Mouse (Mus musculus) T-helper 2 cell (primary cell): ENCODE measurements around the gene Irf8.

ENCODE experiments used
- in situ Hi-C: fragments of 300-600 bp; cut with MboI, MseI; formaldehyde crosslinking; loops from one replicate; pipeline ENCODE4 v1.15.1; 2025; ENCODE audit warnings: high pct_unique_total_duplicates

The Irf8 gene

DNA sequence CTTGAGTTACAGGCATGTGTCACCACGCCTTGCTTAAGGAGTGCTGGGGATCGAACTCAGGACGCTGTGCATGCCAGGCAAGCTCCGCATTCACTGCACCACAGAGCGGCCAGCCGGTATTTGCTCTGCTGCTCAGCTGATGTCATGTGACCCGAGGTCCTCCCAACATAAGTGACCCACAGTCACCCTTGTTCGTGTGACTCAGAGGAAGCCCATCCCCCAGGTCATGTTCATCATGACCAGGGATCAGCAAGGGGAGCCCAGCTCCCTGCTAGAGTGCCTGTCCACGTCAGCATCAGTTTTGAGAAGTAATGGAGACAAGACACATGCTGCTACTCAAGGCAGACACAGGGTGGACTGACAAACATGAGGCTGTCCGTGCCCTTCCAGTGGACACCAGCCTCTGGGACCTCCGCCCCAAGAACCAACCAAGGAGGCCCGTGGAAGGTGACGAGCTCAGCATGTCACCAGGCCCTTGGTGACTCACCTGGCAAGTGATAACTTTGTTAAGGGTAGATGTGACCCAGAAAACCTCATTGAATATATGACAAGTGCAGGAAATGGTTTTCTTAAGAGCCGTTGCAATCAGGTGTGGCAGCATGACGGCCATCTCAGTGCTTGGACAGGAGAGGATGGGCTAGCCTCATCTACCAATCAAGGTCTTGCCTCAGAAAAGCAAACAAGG is 20.0 kb upstream of the Irf8 start:
- in situ Hi-C loops: loop anchor here (25.0 kb wide), 1 partner anchor 871 kb away; the partner anchor contains the start of genes Fbxo31 and Map1lc3b

DNA sequence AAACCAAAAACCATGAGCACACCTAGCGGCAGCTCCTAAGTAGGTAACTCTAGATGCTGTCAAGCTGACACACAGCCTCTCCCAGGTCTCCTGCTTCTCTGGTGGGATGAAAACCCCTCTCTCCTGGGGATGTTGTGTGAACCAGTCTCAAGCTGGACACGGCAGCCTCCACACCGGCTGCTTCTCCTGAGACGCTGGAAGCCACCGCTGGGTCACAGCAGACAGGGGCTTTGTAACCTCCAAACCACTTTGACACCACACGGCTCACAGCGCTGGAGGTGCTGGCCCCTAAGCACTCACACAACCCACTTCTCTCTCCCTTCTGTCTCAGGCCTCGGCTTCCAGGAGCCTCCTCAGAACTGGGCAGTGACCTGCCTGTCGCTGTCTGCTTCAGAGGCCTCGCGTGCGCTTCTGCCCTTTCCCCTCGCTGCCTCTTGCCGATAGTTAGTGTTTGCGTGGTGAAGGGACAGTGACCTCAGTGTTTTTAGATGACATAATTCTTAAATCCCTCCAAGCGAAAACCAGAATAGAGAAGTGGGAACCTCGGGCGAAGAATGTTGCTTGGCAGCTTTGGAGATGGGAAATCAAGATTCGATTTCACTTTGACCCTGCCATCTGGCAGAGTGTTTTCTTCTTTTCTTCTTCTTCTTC is 16.4 kb upstream of the Irf8 start:
- in situ Hi-C loops: loop anchor here (25.0 kb wide), 1 partner anchor 868 kb away; the partner anchor contains the start of genes Fbxo31 and Map1lc3b

DNA sequence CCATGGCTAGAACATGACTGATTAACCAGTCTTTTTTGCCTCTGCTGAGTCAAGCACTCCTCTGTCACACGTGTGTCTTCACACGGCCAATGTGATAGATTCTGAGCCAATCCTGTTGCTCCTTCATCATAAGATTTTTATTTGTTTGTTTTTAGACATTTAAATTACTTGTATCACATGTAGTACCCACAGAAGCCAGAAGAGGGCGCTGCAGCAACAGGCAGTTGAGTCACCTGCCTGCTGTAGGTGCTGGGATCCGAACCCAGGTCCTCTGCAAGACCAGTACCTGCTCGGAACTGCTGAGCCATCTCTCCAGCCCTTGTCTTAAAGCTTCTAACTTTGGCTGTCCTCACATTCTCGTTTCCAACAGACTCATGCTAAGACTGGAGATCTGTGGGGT is 13.1 kb upstream of the Irf8 start:
- in situ Hi-C loops: loop anchor here (25.0 kb wide), 1 partner anchor 864 kb away; the partner anchor contains the start of genes Fbxo31 and Map1lc3b

- in situ Hi-C loops: loop anchor here (25.0 kb wide), 1 partner anchor 863 kb away; the partner anchor contains the start of genes Fbxo31 and Map1lc3b
These were observed 12.1 kb upstream of the Irf8 start for GRCm38 (mm10) chr8:120724096-120724495.

- in situ Hi-C loops: loop anchor here (25.0 kb wide), 1 partner anchor 862 kb away; the partner anchor contains the start of genes Fbxo31 and Map1lc3b
These were observed 11.2 kb upstream of the Irf8 start for GRCm38 (mm10) chr8:120724816-120725575.

- in situ Hi-C loops: no loop called here
These were observed 10.6 kb upstream of the Irf8 start for GRCm38 (mm10) chr8:120725576-120725950.

DNA sequence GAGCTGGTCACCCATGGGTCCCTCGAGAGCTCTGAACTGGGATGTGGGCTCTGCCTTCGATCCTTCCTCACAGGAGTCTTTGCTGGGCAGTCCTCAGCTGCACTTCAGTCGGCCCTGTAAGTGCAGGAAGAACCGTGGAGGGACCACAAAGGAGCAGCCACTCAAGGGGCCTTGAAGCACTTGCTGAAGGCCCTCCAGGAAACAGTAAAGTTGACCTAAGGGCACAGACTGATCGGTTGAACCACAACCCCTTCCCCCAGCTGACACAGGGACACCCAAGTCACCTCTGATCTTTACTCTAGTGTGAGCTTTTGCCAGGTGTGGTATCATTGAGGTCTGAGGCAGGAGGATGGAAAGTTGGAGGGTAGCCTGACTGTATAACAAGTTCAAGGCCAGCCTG is 10.1 kb upstream of the Irf8 start:
- in situ Hi-C loops: no loop called here

DNA sequence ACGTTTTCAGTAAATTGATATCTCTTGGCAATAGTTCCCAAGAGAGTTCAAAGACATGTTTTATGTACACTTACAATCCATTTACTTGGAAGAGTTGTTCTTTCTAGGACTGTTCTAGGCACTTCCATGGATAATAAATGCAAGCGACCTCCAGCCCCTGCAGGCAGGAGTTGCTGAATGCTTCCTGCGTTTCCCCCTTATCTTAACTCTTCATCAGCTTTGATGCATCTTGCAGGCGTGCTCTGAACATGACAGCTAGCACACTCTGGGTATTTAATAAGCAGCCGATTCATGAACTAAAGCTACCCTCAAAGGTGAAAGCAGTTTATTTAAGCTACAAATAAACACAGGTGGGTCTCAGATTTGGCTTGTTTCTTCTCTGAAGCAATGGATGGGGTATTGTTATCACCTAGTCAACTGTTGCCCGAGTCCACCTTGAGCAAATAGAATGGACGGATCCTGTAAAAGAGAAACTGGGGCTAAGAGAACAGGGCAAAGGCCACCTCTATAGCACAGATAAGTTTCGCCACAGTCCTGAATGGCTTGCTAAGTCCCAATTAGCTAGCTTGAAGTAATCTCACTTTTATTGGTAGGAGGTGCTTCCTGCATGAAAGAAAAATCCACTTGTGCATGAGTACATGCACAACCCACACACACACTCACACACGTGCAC is 7.5 kb upstream of the Irf8 start:
- in situ Hi-C loops: no loop called here

GRCm38 (mm10) chr8:120731582-120731981 is 4.6 kb upstream of the Irf8 start:
- in situ Hi-C loops: loop anchor here (5.0 kb wide), 1 partner anchor 34 kb away; no protein-coding TSS in a partner anchor

- in situ Hi-C loops: loop anchor here (5.0 kb wide), 1 partner anchor 35 kb away; no protein-coding TSS in a partner anchor
These were observed 4.1 kb upstream of the Irf8 start for GRCm38 (mm10) chr8:120732068-120732467.

DNA sequence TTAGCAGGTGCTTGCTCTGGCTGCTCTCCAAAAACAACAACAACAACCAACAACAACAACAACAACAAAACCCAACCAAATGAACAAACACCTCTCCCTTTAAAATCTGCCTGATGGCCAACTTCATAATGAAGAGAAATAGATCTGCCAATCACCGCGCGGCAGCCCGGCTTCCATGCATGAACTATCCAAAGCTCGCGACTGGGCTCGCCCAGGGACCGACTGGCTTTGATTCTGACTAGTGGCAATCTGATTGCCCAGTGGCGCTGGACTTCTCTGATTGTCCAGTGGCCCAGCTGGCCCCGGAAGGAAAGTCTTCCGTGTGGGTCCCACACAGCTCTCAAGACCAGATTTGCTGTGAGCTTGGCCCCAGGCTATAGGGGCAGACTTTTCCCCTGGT is 328 bp downstream of the Irf8 start:
- in situ Hi-C loops: no loop called here

DNA sequence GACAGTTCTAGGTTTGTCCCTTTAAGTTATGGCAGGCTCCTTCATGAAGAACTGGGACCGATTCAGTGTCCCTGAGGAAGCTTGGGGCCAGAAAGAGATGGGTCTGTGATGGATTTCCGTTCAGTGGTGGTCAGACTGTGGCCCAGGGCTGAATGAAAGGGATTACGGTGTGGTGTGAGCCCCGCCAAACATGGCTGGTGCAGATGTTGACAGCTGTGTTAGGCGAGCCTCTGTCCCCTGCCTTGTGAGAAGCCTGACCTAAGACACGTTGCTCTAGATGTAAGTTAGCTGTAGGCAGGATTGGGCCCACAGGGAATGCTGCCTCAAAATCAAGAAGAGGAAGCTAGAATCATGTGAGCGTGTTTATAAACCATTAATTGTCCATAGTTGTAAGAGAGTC is 1.0 kb downstream of the Irf8 start:
- in situ Hi-C loops: no loop called here

GRCm38 (mm10) chr8:120738771-120739170 is 2.6 kb downstream of the Irf8 start:
- in situ Hi-C loops: no loop called here

DNA sequence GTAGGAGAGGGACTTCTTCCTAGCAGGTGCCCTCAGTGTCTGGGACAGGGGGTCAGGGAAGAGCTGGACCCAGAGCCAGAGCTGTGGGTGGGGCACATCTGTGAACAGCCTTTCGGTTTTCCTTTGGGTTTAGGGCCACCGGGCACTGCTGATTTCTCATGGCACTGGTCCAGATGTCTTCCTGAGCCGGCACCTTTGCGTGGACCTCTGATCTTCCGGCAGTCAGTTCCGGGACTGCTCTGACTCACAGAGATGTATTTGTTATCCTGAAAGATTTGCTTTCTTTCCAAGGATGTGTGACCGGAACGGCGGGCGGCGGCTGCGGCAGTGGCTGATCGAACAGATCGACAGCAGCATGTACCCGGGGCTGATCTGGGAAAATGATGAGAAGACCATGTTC is 3.4 kb downstream of the Irf8 start:
- in situ Hi-C loops: no loop called here

DNA sequence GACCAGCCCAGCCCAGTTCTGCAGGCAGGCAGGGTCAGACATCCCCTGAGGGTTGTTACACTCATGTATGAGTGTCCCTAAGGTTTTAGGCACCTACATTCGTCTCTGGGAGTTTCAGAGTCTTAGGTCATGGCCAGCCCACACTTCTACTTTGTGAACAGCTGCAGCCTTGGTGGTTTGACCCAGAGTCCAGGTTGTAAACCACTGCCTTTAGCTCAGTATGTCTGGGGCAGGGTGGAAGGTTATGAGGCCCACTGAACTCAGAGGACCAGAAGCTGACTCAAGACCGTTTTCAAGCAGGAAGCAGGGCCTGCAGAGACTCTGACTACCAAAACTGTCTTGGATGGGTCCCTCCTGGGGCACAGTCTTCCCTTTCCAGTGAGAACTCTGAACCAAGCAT is 4.4 kb downstream of the Irf8 start:
- in situ Hi-C loops: no loop called here

DNA sequence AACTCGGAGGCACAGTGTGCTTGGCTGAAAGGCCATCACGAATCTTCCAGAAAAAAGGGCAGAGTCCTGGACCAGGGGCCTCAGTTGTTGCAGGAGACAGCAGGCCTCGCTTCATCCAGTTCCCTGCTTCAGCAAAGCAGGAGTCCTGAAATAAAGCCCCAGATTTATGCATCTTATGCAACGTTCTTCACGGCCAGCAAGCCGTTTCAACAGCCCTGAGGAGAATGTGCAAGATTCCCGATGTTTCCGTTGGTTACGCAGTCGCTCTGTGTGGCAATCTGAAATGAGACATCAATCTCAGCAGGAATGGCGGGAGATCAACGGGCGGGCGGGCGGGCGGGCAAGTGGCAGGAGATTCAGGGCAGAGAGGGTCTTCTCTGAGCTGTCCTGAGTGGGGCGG is 4.8 kb downstream of the Irf8 start:
- in situ Hi-C loops: no loop called here

GRCm38 (mm10) chr8:120741815-120742530 is 5.8 kb downstream of the Irf8 start:
- in situ Hi-C loops: no loop called here

DNA sequence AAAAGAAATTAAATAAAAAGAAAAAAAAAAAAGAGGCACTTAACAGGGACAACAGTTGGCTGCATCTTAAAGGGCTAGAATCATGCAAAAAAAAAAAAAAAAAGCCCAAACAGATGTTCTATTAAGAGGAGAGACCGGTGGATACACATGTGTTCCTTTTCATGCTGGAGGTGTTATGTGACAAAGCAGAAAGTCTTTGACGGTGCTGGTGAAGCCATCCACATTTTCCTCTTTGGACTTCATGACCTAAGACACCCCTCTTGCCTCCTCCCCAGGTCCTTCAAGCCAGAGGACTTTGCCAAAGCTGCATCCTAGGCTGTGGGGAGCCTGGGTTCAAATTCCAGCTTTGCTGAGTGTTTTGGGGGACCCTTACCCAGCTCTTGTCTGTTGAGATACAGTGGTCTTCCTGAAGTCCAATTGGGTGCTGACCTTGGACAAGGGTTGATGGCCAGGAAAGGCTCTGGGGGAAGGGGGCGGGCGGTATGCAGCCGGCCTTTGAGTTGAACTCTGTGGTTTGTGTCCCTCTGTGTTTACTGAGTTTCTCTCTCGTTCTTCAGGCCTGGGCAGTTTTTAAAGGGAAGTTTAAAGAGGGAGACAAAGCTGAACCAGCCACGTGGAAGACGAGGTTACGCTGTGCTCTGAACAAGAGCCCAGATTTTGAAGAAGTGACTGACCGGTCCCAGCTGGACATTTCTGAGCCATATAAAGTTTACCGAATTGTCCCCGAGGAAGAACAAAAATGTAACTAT is 7.2 kb downstream of the Irf8 start:
- in situ Hi-C loops: no loop called here

DNA sequence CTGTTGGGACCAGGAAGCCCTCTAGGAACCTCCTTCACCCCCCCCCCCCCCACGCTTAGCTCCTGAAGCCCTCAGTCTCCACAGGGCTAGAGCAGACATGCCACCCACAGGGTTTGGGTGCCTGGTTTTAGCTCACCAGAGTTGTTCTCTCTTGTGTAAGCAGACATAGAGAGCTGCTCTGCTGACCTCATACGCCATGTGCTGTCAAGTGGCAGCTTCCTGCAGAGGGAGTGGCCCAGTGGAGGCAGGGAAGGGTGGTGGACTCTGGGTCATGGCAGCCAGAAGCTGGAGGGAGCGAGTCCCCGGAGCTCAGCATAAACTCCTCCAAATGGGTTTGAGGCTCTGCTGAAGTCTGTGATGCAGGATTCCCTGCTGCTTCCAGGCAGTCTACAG is 7.7 kb downstream of the Irf8 start:
- in situ Hi-C loops: no loop called here

DNA sequence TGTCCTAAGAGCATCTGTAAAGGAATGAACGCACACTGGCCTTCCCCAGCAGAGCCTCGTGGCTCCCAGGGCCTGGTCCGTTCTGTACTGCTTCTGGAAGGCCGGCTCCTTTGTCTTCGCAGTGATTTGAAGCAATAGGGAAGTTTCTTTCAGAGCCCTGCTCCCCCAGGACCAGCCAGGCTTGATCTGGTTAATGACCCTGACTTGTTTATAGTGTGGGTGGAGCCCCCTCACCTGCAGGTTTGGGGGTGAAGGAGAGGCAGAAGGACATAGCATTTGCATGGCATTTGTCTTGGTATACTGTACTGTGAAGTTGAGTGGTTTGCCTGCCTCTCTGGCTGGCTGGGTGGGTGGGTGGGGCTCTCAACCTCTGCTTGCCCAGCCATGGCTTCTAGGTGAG is 8.3 kb downstream of the Irf8 start:
- in situ Hi-C loops: no loop called here
